Mouse (Mus musculus) ovary, postnatal 10 days (tissue): ENCODE data around the gene Ctsm.
"Not testable (repeated sequence)": the region's sequence is repeated elsewhere in the genome, so short reads cannot be mapped to it uniquely, and the experiment has no call there.

ENCODE experiments used
- DNase-seq: peaks from one replicate; pipeline ENCODE4 v3.0.0; 2022; ENCODE audit warnings: low spot score

The Ctsm gene

GRCm38 (mm10) chr13:61541631-61542030 lies at the start of gene Ctsm:
Ctsm (minus strand) TSS chr13:61541839.
- DNase-seq, result no peak

GRCm38 (mm10) chr13:61570027-61570426 lies 28.4 kb upstream of the Ctsm start, which contains the start of gene Cts3:
Cts3 (minus strand) TSS chr13:61570127.
- DNase-seq, result no peak

- not testable (repeated sequence) for DNase-seq
These were observed 26.4 kb upstream of the Ctsm start, which contains the start of gene Gm49352 for GRCm38 (mm10) chr13:61568074-61568473. Gm49352 (minus strand) TSS chr13:61568174.
